Mouse (Mus musculus) thymus, postnatal 0 days (tissue): ENCODE results near the gene Sgtb. TPM values are rescaled to one million over a fixed set of nuclear protein-coding genes. Genes with fewer than 3 reads are reported as not detected.

Source experiments
- DNase-seq: peaks from one replicate; pipeline ENCODE4 v3.0.0-alpha.2; 2015; ENCODE audit warnings: low spot score
- polyA plus RNA-seq: library from polyadenylated mRNA; unstranded; fragments of >200 nt; fragmentation: Nextera tagmentation; extraction: Ambion mirVana; gene quantifications from 2 replicates; pipeline ENCODE4 v1.2.1, GENCODE M21; 2015

Gene Sgtb
- 0.68 and 0.72 TPM in 2 replicates for polyA plus RNA-seq

DNA sequence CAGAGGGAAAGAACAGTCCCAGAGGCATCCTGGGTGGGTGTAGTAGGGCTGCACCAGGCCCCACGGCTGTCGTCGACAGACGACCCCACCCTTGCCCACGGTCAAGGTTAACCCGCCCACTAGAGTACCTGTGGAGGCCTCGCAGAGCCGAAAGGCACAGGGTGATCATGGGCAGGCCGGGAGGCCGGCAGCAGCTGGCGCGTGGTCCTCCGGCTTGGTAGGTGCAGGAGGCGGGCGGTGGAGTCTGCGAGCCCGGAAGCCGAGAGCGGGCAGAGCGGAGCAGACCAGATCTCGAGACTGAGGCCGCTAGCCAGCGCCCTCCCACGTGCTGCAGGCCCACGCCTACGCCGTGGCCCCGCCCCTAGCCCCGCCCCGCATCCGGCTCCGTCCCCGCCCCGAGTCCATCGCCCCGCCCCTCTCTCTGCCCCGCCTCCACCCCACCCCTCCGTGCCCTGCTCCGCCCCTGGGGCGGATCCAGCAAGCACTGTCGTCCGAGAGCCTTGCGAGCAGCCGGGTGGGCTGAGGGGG lies at the start of gene Sgtb, which contains the start of gene Nln:
Gene Sgtb, plus strand, starts transcription at position 454 of the 528 bp plus-strand sequence.
Gene Nln, minus strand, starts transcription at position 327 of the 528 bp plus-strand sequence.
- DNase-seq = peak; percentile 87

- DNase-seq = no peak
These were observed 49.3 kb upstream of the Sgtb start for GRCm38 (mm10) chr13:104060231-104060630.

- no peak for DNase-seq
These were observed 47.4 kb upstream of the Sgtb start for GRCm38 (mm10) chr13:104061975-104062750.

GRCm38 (mm10) chr13:104063061-104063460 lies 46.5 kb upstream of the Sgtb start:
- DNase-seq = no peak

DNA sequence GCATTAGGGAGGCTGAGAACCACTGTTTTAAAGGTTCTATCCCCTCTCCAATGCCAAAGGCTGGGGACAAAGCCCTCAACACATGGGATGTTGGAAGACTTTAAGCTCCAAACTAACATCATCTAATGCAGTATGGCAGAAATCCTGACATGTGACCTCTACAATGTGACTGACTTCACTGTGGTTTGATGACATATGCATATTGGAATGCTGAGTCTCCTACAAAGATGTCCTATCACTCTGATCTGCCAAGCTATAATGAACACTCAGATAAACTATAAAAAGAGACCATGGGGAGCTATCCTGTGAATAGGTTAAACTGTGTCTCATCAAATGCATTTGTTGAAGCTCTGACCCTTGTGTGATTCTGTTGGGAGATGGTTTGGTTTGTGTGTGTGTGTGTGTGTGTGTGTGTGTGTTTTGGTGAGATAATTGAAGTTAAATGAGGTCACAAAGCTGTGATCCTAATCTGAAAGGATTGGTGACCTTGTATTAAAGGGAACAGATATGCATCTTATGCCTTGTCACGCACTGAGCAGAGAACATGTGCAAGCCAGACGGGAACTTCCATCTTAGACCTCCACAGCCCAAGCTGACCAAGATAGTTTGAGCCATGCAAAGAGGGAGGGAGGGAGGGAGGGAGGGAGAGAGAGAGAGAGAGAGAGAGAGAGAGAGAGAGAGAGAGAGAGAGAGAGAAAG lies 43.7 kb upstream of the Sgtb start:
- DNase-seq = no peak

GRCm38 (mm10) chr13:104069216-104069615 lies 40.3 kb upstream of the Sgtb start:
- no peak for DNase-seq

DNA sequence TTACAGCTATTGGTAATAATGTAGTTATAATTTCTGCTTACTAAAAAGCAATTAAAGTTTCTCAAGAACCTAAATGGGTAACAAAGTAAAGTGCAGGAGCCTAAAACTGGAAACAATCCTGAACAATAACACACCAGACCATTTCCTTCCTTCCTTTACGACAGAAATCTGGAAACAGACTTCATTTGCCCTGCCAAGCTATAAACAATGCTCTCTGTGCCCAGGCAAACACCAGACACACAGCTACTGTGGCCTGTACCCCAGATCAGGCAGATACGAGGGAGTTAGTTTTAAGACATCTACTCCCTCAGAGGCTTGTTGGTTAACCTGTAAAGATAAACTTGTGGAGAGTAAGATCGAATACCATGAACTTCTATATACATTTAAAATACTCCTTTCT lies 38.8 kb upstream of the Sgtb start:
- no peak for DNase-seq

DNA sequence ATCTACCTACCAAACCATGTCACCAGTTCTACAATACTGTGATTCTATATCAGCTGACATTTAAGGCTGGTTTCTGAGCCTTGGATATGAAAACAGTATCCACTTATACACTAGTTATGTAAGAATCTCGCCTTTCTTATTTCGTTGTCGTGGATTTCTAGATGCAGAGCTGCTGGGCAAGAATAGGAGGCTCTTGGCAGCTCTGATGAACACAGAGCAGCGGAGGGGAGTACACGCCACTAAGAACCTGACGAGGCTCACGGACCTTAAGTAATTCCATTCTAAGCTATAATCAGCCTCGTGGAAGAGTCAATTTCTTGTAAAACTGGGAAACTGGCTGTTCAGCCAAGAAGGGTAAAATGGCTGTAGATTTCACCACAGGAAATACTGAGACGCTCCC lies 37.2 kb upstream of the Sgtb start:
- DNase-seq = no peak

DNA sequence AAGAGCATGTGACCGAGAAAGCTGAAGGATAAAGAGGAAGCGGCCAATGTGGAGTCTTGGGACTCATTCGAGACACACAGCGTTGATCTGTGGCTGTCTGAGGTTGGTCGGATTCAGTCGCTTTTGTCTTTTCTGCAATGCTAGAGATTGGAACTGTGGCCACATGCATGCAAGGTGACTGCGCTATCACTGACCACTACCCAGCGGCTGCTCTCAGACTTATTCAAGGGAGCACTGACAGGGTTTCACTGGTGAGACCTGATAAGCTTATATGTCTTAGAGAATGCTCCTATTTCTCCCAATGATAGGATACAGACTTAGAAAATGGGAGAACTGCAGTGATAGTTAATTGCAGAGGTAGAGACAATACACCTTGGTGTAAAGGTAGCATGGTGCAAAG lies 35.3 kb upstream of the Sgtb start:
- DNase-seq = no peak

DNA sequence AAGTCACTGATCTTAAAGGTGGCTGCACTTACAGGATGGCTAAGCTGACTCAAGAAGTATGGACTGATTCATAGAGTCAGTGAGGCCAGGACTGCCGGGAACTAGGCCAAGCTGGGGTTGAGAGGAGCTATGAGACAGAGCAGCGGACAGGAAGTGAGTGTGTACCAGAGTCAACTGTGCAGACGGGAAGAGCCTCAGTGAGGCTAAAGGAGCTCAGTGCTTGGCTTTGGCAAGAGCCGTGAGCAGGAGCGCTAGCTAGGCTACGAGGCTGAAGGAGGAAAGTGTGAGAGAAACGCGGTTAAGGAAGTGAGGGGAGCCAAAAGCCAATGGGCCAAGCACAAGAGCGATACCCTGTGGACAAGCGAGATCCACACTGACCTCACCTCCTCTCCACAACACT lies 34.8 kb upstream of the Sgtb start:
- peak; percentile 45 for DNase-seq

DNA sequence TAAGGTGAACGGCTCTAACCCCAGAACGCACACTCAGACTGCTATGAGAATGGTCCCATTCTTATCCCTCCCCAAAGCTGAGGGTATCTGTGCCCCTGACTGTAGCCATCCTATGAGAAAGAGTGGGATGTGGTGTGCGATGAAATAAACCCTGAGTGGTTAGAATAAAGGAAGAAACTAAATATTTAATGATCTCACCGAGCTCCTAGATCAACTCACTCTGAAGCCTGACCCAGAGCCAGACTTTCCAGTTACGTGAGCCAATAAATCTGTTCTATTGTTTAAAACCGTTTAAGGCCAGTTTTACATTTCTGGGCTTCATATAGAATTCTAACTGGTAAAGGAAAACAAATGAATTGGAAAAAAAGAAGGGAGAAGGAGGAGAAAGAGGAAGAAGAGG lies 32.5 kb upstream of the Sgtb start:
- no peak for DNase-seq

DNA sequence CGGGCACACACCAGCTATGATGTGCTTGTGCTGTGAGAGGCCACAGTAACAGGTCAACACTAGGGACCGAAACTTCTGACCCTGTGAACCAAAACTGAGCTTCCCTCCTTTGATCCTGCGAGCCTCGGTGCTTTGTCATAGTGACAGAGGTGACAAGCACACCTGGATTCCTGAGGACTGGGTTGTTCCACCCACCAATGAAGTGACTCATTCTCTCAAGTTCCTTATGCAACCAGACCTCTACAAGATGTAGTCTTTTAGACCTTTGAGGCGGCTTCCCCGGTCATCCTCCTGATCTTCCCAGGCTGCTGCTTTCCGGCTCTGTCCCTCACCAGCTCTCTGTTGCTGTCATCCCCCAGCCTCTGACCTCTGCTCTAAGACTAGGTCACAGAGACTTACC lies 27.0 kb upstream of the Sgtb start:
- DNase-seq = no peak

- DNase-seq = no peak
These were observed 24.9 kb upstream of the Sgtb start for GRCm38 (mm10) chr13:104084600-104084999.

DNA sequence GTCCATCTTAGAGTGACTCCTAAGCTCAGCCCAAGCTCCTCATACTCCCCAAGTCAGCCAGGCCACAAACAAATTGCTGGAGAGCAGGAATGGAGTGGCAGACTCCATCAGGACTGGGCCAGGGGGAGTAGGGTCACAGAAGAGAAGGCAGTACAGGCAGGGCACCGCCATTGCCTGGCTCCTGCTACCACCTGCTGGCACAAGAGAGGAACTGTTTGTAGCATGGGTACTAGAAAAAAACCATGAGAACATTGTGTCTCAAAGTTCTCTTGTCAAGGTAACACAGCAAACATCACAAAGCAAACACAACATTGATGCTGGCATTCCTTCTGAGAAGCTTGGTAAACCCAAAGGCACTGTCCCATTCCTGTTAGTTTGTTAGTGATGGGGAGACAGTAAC lies 20.2 kb upstream of the Sgtb start:
- DNase-seq = peak; percentile 68

DNA sequence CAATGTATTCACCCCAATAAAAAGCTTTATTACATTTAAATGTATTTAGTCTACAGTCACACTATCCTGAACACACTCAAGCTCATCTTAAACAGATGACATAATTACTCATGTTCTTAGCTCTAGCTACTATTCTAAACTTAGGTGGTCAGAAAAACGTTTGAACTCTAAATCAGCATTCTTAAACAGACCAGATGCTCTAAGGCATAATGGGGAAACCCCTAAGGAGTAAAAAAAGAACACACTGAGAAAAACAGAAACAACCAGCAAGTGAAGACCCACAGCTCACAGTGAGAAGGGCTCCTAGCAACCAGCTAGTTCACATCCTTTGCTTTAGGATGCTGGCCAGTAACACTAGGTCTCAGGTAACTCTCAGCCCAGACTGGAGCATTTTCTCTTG lies 17.8 kb upstream of the Sgtb start:
- no peak for DNase-seq

DNA sequence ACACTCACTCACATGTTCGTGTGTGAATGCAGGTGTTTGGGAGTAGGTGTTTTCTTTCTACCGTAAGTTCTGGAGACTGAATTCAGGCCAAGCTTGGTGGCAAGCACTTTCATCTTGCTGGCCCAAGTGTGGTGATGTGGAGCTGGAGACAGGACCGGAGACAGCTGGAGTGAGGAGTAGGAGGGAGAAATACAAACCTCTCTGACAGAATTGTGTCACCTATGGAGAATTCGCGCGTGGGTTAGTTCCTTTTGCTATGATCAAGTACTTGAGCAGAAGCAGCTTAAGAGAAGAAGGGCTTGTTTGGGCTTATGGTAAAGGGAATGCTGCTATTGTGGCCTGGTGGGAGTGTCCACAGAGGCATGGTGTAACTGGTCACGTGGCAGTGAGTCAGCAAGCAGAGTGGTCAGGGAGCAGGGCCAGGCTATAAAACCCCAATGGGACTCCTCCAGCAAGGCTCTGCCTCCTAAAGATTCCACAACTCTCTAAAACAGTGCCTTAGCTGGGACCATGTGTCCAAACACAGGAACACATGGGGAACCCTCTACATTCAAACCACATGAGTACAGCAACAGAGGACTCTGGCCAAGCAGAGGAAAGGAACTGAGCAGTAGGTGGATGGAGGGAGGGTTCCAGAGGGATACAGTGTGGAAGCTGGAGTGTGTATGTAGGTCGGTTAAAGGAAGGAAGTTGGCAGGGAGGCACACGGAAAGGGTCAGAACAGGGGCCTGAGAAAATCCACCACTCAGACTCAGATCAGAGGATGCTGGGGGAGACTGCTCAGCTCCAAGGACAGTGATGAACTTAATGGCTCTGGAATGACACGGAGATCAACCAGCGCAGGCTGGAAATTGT lies 14.8 kb upstream of the Sgtb start:
- no peak for DNase-seq

- no peak for DNase-seq
These were observed 13.6 kb upstream of the Sgtb start for GRCm38 (mm10) chr13:104095955-104096354.

GRCm38 (mm10) chr13:104097190-104097589 lies 12.4 kb upstream of the Sgtb start:
- no peak for DNase-seq

GRCm38 (mm10) chr13:104100416-104100815 lies 9.1 kb upstream of the Sgtb start:
- no peak for DNase-seq

- no peak for DNase-seq
These were observed 7.8 kb upstream of the Sgtb start for GRCm38 (mm10) chr13:104101606-104102235.

DNA sequence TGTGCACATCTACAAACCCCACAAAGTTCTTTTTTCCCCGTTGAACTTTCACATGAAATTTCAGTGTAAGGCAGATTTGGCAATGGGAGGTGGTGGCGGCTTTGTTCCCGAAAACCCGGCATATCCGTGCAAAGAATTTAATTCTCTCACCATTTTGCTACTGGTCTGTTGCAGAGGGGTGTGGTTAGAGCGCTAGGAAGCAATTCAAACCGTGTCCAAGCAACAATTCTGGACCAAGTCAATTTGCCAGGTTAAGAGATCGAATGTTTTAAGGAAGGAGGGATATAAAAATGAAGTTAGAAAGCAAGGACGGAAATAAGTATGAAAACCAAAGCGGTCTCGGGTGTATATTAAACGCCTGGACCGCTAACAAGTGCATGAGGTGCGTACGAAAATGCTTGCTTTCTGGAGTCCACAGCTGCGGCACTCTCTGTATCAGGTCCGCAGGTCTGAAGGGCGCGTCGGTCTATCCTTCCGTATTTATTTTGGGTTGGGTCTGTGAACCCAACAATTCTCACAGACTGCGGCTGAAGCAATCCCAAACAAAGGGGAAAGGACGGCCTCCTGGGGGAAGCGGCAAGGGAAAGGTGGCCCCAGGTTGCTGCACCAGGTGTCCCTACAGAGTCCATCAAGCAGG lies 772 bp upstream of the Sgtb start:
- DNase-seq = no peak
